Mouse (Mus musculus) spleen, postnatal 36 days (tissue): ENCODE measurements around the gene Pitpnb.

ENCODE experiments used
- DNase-seq, 2 experiments: peaks; one replicate each; pipeline ENCODE4 v3.0.0; 2022; ENCODE audit warnings: low spot score in 2 of 2, mixed read lengths in 1 of 2

The Pitpnb gene

GRCm38 (mm10) chr5:111330417-111331098 is at the start of gene Pitpnb:
Pitpnb (plus strand) TSS chr5:111330763.
- DNase-seq: peak; percentile 98

DNA sequence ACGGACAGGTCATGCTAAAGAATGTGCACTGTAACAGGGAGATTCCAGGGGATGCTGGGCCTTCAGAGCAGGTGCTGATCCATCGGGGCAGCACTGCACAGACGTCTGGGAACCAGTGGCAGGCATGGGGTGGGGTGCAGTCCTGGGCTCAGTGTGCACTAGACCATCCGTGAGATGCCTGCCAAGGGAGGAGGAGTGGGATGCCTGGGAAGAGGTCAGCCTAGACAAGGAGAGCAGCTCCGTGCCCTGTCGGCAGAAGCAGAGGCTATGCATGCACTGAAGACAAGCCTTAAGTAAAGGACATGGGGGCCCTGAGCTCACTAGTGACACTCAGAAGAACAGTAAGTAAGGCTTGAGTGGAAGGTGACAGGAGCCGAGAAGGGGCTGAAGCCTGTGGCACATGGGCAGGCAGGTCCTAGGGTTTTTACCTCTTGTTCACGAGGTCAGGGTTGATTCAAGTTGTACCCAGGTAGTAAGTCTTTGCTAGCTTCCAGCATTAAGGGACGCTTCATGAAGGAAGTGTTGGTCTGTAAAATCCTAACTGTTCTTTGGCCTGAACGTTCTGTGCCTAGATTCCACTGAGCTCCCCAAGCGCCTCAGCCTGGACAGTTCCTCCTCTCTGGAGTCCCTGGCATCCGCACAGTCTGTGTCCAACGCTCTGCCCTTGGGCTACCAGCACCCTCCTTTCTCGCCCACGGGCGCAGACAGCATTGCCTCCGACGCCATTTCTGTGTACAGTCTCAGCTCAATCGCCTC is 46.0 kb upstream of the Pitpnb start:
- DNase-seq: no peak

GRCm38 (mm10) chr5:111287571-111287970 is 43.0 kb upstream of the Pitpnb start:
- no peak for DNase-seq

- no peak for DNase-seq
Observed at GRCm38 (mm10) chr5:111288486-111288885, 42.1 kb upstream of the Pitpnb start.

DNA sequence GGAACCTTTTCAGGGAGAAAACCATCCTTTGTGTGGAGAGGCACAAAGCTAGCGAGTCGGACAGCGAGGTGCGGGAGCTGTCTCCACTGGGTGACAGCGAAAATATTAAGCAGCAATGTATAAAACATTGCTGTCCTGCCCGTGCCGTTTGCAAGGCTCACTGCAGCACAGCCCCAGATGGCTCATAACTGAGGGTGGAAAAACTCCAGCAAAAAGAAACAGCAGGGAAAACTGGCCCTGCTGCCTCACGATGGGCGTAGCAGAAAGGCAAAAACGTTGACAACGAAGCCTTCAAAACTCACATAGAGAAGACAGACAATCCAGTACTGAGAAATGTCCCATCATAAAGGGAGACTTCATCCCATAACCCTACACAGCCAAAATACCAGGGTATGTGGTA is 40.5 kb upstream of the Pitpnb start:
- no peak for DNase-seq

- DNase-seq: no peak
Observed at GRCm38 (mm10) chr5:111291639-111292038, 38.9 kb upstream of the Pitpnb start.

- no peak for DNase-seq
Observed at GRCm38 (mm10) chr5:111297801-111298200, 32.8 kb upstream of the Pitpnb start.

- DNase-seq: no peak
Observed at GRCm38 (mm10) chr5:111298706-111299105, 31.9 kb upstream of the Pitpnb start.

- DNase-seq: no peak
Observed at GRCm38 (mm10) chr5:111300776-111301175, 29.8 kb upstream of the Pitpnb start.

GRCm38 (mm10) chr5:111301736-111302135 is 28.8 kb upstream of the Pitpnb start:
- no peak for DNase-seq

- no peak for DNase-seq
Observed at GRCm38 (mm10) chr5:111304730-111305129, 25.8 kb upstream of the Pitpnb start.

DNA sequence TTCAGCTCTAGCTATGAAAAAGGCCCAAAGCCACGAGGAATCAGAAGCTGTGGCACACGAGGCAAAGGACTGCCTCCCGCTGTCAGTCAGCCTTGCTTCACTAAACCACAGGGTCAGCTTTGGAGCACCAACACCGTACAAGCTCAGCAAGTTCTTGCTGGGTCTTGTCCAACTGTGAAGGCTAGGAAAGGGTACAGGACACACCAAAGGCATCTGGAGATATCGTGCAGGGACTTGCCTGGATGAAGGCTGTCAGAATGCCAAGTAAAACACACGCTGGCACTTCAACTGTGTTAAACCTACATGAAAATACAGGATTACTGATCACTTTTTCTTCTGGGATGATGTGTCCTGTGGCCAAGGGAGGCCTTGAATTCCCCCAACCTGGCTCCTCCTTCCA is 20.4 kb upstream of the Pitpnb start:
- DNase-seq: no peak

- DNase-seq: no peak
Observed at GRCm38 (mm10) chr5:111313833-111314232, 16.7 kb upstream of the Pitpnb start.

DNA sequence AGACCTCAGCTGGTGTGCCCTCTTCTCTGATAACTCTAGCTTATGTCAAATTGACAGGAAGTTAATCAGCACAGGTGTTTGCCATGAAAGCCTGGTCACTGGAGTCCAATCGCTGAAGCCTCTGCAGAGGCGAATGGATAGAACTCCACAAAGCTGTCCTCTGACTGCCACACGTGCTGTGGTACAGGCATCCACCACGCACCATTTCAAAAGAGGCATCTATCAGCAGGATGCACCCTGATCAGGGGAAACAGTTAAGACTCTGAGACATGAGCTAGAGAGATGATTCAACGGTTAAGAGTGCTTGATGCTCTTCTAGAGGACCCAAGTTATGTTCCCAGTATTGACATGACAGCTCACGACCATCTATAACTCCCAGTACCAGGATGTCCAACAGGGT is 15.5 kb upstream of the Pitpnb start:
- DNase-seq: no peak

- DNase-seq: no peak
Observed at GRCm38 (mm10) chr5:111317526-111317925, 13.0 kb upstream of the Pitpnb start.

DNA sequence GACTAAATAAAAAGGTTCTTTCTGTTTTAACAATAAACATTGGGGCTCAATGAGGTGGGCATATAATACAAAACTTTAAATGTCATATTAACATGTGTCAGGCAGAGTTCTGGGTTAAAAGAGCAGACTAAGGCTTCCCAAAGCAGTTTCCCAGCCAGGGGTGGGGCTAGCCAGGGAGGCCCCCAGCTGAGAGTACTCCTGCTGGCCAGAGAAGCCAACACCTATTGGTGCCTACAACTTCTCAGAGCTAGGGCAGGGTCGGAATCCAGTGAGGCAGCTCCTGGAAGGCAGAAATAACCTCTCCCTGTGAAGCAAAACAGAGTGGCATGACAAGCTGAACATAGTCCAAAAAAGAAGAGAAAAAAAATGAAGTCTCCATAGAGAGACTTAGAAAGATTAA is 11.6 kb upstream of the Pitpnb start:
- DNase-seq: no peak

- DNase-seq: no peak
Observed at GRCm38 (mm10) chr5:111325813-111326212, 4.8 kb upstream of the Pitpnb start.

DNA sequence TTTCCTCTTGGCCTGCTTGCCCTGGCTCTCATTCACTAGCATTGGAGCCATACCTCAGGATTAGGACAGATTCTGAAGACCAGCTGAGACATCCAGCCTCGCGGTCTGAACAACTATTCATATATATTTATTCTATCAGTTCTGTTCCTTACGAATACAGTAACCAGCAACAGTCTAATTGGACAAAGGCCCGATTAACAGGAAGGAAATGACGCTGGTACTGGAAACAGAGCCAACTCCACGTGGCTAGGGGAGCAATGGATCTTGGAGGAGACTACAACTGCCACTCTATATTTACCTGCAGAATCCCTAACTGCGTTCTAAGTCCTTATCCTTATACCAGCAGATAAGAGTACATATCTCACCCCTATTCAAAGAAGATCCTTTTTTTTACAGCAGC is 3.1 kb upstream of the Pitpnb start:
- no peak for DNase-seq

GRCm38 (mm10) chr5:111329782-111330416 is 664 bp upstream of the Pitpnb start:
- DNase-seq: no peak

GRCm38 (mm10) chr5:111331099-111331435 is 504 bp downstream of the Pitpnb start:
- no peak for DNase-seq

- DNase-seq: no peak
Observed at GRCm38 (mm10) chr5:111335939-111336691, 5.6 kb downstream of the Pitpnb start.

DNA sequence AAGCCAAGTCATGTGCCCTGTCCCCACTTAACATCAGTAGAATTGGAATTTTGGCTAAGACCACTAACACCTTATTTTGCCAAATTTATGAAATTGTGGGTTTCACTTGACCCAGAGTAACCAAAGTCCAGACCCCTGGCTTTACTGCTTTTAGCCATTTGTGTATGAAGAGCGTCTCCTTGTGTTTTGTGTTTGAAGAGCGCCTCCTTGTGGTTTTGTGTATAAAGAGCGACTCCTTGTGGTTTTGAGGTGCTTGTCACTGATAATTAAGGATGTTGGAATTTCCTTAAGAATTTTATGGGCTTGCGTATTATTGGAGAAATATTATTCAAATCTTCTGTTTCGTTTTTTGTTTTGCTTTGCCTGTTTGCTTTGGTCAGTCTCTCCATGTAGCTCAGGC is 11.0 kb downstream of the Pitpnb start:
- peak in 1 of 2 experiments; percentile 13 for DNase-seq
